Mouse (Mus musculus): ENCODE results near the gene Setx. TPM values are rescaled to one million over a fixed set of nuclear protein-coding genes. Genes with fewer than 3 reads are reported as not detected.

The Setx gene
- 4.4 and 6.6 TPM in 2 replicates for polyA plus RNA-seq (2012)

GRCm38 (mm10) chr2:29123907-29124569 lies at the start of gene Setx:
Setx (plus strand) TSS chr2:29124181.

Other genes starting within 250 kb of the Setx start
- gene Barhl1, start 207.5 kb upstream of the Setx start, polyA plus RNA-seq (2012): not detected in 2 replicates
- gene Cfap77, start 69.1 kb upstream of the Setx start, polyA plus RNA-seq (2012): 0.16 and 0.35 TPM in 2 replicates
- 5.8 and 7.0 TPM in 2 replicates for gene Ttf1, start 63.9 kb upstream of the Setx start, polyA plus RNA-seq (2012)
- 33.9 and 34.5 TPM in 2 replicates for gene Ntng2, start 128.8 kb downstream of the Setx start, polyA plus RNA-seq (2012)
- 70.8 and 78.7 TPM in 2 replicates for gene Med27, start 222.6 kb downstream of the Setx start, polyA plus RNA-seq (2012)

All from megakaryocyte-erythroid progenitor cell, adult 5 weeks (primary cell).